Mouse (Mus musculus) Patski (cell line): ENCODE data around the gene Mycn. TPM values are rescaled to one million over a fixed set of nuclear protein-coding genes. Genes with fewer than 3 reads are reported as not detected.

ENCODE experiments used
- ATAC-seq: fragments of 100-300 bp; one replicate; pipeline ENCODE4 v1.8.0; 2021
- CTCF ChIA-PET: fragments of 350-600 bp; sonication (Branson Sonifier 250); formaldehyde crosslinking; loops from one replicate; lab custom pipeline; 2022; ENCODE audit warnings: inconsistent platforms; lab: Charles Lee
- POLR2A ChIA-PET: fragments of 350-600 bp; sonication (Branson Sonifier 250); formaldehyde crosslinking; loops from one replicate; lab custom pipeline; 2022; ENCODE audit warnings: antibody characterized with exemption, inconsistent platforms; lab: Charles Lee
- DNase-seq: peaks from one replicate; pipeline ENCODE4 v3.0.0-alpha.2; 2011; ENCODE audit warnings: low read depth, low spot score
- H3K27me3 ChIP-seq: fragments of 371-371 bp; one replicate; pipeline ENCODE4 v1.5.1; 2021
- CTCF ChIP-seq: fragments of 100-300 bp; IDR thresholded peaks from one replicate; pipeline ENCODE4 v1.5.1; 2021
- in situ Hi-C: fragments of 300-500 bp; cut with MboI; formaldehyde crosslinking; loops from 3 replicates; pipeline ENCODE4 v1.11.1; 2018; ENCODE audit warnings: low pct_unique_long_range_greater_than_20kb, mixed read lengths
- polyA plus RNA-seq: library from polyadenylated mRNA; unstranded; gene quantifications from one replicate; pipeline ENCODE4 v1.2.3, GENCODE M21; 2021

Gene Mycn
- polyA plus RNA-seq, 1 experiment from 2014 or later, result 1.6 TPM

DNA sequence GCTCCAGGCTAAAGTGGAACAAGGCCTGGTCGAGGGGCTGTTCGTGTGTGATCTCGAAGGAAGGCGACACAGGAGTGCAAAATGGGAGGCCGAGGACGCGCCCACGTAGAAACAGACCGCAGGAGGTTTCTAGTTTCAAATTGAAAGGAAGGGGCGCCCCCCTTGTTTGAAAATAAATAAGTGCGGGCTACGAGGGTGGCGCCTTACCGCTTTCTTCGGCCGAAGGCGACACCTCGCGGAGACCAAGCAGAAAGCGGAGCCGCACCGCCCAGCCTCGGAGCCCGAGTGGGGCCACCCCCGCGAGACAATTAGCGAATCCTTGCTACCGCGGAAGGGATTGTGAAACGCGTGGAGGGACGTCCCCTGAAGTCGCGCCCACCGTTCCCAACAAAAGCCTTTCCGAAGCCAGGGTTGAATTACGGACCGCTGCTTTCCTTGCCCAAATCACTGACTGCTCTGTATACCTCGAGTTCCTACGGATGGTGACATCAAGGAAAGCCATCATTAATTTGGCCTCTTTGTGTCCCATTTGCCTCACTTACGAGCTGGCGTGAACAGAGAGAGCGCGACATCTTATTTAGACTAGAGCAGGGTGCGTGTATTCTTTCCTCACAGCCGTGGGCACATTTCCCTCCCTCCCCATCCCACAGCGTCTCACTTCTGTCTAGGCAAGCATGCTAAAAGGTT lies 793 bp upstream of the Mycn start:
- ATAC-seq, result peak; percentile 67
- H3K27me3 ChIP-seq, result no peaks in the 10 kb centered on the region
- in situ Hi-C loops, result loop anchor here (5.0 kb wide), 3 partner anchors 270 to 520 kb away; no protein-coding TSS in a partner anchor
- peak; percentile 34 for DNase-seq
- ChIA-PET POLR2A (interaction anchor here (0.5 kb wide), 1 partner anchor 355 kb away, joined by 3 read pairs; no protein-coding TSS in a partner anchor), CTCF (interaction anchor here (0.9 to 2.0 kb wide), 7 partner anchors 9 to 522 kb away, joined by 3 to 8 read pairs (median 4); no protein-coding TSS in a partner anchor)
- no peak for TF ChIP-seq CTCF

DNA sequence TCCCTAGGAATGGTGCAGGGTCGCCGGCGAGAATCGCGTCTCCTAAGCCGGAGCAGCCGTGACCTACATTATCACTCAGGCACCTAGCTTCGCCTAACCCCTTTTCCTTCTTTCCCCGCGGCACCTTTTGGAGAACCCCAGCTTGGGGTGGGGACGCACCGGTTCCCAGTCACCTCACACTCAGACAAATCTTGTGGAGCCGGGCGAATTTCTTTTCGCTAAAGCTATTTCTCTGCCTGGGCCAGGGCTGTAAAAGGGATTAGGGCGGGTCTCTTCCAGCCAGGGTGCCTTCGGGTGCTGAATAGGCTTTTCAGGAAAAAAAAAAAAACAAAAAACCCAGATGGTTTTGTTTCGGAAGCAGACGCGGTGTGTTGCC lies 597 bp downstream of the Mycn start:
- H3K27me3 ChIP-seq, result no peaks in the 10 kb centered on the region
- ATAC-seq, result peak; percentile 29
- no peak for TF ChIP-seq CTCF
- in situ Hi-C loops, result loop anchor here (5.0 kb wide), 3 partner anchors 271 to 519 kb away; no protein-coding TSS in a partner anchor
- POLR2A ChIA-PET, result interaction anchor here (0.7 kb wide), 1 partner anchor 256 kb away, joined by 4 read pairs; no protein-coding TSS in a partner anchor
- CTCF ChIA-PET, result interaction anchor here (1.1 to 3.4 kb wide), 4 partner anchors 11 to 520 kb away, joined by 4 to 14 read pairs (median 7); no protein-coding TSS in a partner anchor
- DNase-seq, result no peak

DNA sequence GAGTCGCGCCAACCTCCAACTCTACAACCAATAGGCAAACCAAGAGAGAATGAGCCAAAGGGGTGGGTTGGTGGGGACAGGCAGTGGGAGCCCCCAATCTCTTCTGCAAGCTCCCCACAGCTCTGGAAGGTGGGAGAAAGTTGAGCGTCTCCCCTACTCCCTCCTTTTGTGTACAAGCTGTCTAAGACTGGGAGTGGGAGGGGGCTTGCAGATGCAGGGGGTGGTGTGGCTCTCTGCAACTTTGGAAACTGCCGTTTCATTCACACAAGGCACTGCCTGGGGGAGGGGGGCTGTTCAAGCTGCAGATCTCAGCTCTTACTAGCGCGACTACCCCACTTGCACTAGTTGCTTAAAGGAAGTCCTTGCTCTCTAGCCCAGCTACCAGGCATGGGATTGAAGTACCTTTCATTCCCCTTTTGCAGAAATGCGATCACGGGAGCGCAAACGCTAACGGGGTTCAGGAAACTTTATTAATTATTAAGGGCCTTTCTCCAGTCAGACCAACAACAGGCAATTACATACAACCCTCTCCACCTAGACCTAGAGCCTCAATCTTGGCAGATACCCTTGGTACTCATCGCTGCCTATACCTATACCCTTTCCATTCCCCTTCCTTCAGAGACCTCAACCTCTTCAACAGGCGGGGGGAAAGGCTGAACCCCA lies 1.1 kb downstream of the Mycn start:
- POLR2A ChIA-PET, result interaction anchor here (0.7 kb wide), 1 partner anchor 255 kb away, joined by 4 read pairs; no protein-coding TSS in a partner anchor

DNA sequence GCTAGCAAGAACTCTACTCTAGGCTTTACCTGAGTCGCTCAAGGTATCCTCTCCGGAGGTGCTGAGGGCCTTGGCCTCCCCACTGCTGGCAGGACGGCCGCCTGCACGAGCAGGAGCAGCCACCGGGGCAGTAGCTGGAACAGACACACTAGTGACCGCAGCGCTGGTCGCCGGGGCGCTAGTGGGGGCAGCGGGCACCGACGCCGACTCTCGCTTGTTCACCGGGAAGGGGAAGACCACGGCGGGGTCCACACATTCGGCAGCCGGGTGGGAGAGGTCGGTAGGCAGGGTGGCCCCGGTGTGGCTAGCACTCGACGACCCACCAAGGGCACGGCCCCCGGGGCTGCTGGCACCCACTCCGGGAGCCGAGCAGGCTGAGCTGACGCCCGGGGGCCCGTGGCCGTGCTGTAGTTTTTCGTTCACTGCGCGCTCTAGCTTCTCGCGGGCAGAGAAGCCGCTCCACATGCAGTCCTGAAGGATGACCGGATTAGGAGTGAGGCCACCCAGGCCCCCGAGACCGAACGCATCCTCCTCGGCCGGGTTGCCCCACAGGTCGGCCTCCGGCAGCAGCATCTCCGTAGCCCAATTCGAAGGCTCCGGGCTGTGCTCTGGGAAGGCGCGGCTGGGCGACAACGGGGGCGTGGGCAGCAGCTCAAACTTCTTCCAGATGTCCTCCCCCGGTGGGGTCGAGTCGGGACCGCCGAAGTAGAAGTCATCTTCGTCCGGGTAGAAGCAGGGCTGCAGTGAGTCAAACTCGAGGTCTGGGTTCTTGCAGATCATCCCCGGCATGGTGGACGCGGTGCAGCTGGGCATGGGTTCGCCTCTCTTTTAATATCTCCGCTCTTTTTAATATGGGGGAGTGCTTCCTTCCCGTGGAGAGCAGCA lies 1.9 kb downstream of the Mycn start:
- in situ Hi-C loops, result loop anchor here (5.0 to 10.0 kb wide), 4 partner anchors 175 to 518 kb away; no protein-coding TSS in a partner anchor
- TF ChIP-seq CTCF, result no peak
- no peak for ATAC-seq

More for the DNA sequence above, 1.1 kb downstream of the Mycn start:
- CTCF ChIA-PET, result interaction anchor here (1.3 to 3.4 kb wide), 4 partner anchors 36 to 520 kb away, joined by 3 to 14 read pairs (median 7); no protein-coding TSS in a partner anchor
- in situ Hi-C loops, result loop anchor here (5.0 kb wide), 3 partner anchors 272 to 518 kb away; no protein-coding TSS in a partner anchor
- no peaks in the 10 kb centered on the region for H3K27me3 ChIP-seq
- TF ChIP-seq CTCF, result no peak
- ATAC-seq (no peak), DNase-seq (no peak)

DNA sequence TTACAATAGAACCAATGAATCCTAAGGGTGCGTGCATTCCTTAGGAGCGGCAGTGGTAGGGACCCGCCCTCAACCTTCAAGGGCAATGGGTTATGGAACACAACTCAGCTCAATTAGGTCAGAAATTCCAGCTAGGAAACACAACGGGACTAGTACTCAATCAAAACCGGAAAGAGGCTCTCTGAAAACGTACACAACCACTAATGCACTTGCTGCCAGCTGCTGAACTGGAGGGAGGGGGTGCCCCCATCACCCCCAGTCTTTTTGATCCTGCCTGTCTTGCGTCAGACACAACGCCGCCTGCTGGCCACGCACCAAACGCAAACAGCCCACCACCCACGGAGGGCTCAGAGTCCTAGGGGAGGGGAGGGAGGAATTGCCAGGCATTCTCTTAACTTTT lies 2.9 kb downstream of the Mycn start:
- ChIA-PET CTCF (interaction anchor here (1.6 to 3.4 kb wide), 2 partner anchors 317 to 616 kb away, joined by 3 to 14 read pairs; no protein-coding TSS in a partner anchor), POLR2A (interaction anchor here (0.5 kb wide), 1 partner anchor 405 kb away, joined by 3 read pairs; no protein-coding TSS in a partner anchor)
- H3K27me3 ChIP-seq, result no peaks in the 10 kb centered on the region
- no peak for TF ChIP-seq CTCF
- in situ Hi-C loops, result loop anchor here (10.0 kb wide), 1 partner anchor 174 kb away; no protein-coding TSS in a partner anchor
- DNase-seq (no peak), ATAC-seq (no peak)

More for the DNA sequence above, 1.9 kb downstream of the Mycn start:
- CTCF ChIA-PET, result interaction anchor here (1.3 to 3.4 kb wide), 3 partner anchors 37 to 617 kb away, joined by 3 to 14 read pairs (median 3); no protein-coding TSS in a partner anchor
- POLR2A ChIA-PET, result no interaction called here
- no peaks in the 10 kb centered on the region for H3K27me3 ChIP-seq
- no peak for DNase-seq

DNA sequence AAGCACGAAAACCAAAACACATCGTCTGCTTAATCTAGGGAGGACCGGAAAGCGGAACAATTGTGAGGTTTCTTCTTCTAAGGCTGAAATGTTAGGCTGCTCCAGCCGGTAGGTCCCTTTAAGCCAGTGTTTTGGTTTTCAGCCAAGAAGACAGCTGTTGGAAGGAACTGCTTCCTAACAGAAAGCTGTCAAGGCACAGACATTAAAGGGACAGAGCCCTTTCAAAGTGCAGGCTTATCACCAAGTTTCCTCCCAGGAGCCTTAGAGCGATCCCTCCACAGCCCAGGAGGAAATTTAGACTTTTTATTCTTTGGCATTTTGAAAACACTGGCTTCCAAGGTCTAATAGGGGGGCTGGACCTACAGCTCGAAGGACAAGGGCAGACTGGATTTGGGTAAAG lies 3.4 kb downstream of the Mycn start:
- no peak for ATAC-seq
- DNase-seq, result no peak
- in situ Hi-C loops, result loop anchor here (10.0 kb wide), 1 partner anchor 174 kb away; no protein-coding TSS in a partner anchor
- POLR2A ChIA-PET, result no interaction called here
- CTCF ChIA-PET, result interaction anchor here (1.6 to 3.4 kb wide), 2 partner anchors 316 to 615 kb away, joined by 3 to 14 read pairs; no protein-coding TSS in a partner anchor
- no peak for TF ChIP-seq CTCF
- no peaks in the 10 kb centered on the region for H3K27me3 ChIP-seq

DNA sequence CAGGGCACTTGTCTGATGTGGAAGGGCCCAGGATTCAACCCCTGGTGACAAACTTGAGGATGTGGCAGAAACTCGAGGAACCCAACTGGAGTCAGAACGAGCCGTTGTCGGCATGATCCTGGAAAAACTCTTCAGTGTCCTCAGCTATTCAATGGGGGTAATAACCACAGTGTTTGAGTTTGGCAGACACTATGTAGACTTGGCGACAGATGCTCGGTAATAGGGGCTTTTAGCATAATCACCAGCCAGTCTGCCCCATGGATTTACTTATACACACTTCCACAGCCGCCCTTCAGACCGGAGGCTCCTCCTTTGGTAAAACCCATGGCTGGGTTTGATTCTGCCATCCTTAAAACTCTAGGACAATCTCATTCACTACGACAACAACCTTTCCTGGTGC lies 4.0 kb downstream of the Mycn start:
- in situ Hi-C loops, result loop anchor here (10.0 kb wide), 1 partner anchor 173 kb away; no protein-coding TSS in a partner anchor

DNA sequence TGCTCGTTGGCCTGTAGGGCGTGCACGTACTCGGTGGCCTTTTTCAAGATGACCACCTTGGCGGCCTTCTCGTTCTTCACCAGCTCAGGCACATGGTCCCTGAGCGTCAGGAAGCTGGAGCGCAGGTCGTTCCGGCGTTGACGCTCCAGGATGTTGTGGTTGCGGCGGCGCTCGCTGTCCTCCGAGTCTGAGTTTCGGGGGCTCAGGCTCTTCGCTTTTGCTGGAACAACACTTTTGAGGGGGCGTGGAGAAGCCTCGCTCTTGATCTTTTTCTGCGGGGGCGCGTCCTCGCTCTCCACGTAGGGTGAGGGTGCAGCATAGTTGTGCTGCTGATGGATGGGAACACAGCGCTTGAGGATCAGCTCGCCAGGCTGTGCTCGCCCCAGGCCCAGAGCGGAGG lies 4.6 kb downstream of the Mycn start:
- H3K27me3 ChIP-seq, result no peaks in the 10 kb centered on the region
- CTCF ChIA-PET, result no interaction called here
- in situ Hi-C loops, result loop anchor here (10.0 kb wide), 1 partner anchor 172 kb away; no protein-coding TSS in a partner anchor
- TF ChIP-seq CTCF, result no peak
- no peak for ATAC-seq
- POLR2A ChIA-PET, result no interaction called here
- DNase-seq, result no peak

More for the DNA sequence above, 4.0 kb downstream of the Mycn start:
- ATAC-seq, result no peak
- no peaks in the 10 kb centered on the region for H3K27me3 ChIP-seq
- POLR2A ChIA-PET, result no interaction called here
- no peak for DNase-seq
- no peak for TF ChIP-seq CTCF
- CTCF ChIA-PET, result interaction anchor here (1.6 to 3.4 kb wide), 2 partner anchors 316 to 615 kb away, joined by 3 to 14 read pairs; no protein-coding TSS in a partner anchor

DNA sequence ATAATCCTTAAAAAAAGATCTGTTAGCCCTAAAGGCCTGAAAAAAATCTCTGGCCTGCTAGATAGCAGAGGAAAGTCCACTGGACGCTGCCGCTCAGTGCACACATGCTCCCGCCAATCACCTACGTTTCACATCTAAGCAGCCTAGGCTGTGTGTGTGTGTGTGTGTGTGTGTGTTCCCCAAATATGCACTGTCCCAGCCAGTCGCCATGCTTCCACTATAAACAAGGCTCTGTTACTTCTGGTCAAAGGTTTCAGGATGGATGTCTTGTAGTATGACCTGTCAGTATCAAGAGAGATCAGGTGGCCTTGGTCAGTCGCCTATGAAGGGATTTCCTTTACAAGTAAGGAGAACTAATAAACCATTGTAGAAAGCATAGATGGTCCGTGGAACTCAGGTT lies 9.5 kb downstream of the Mycn start:
- no peaks in the 10 kb centered on the region for H3K27me3 ChIP-seq
- ChIA-PET POLR2A (interaction anchor here (0.7 kb wide), 1 partner anchor 14 kb away, joined by 3 read pairs; no protein-coding TSS in a partner anchor), CTCF (no interaction called here)
- DNase-seq (no peak), ATAC-seq (no peak)
- no peak for TF ChIP-seq CTCF
- in situ Hi-C loops, result loop anchor here (10.0 kb wide), 1 partner anchor 167 kb away; no protein-coding TSS in a partner anchor
